Mouse (Mus musculus) spleen, adult 2 months (tissue): Measurements from ENCODE around the gene Klhl26.

Experiments
- CTCF ChIP-seq: fragments of 200-500 bp; IDR thresholded peaks from 2 replicates; pipeline ENCODE4 v1.5.1; 2011; ENCODE audit warnings: mild to moderate bottlenecking, inconsistent platforms; ENCODE audit not compliant: insufficient read depth, insufficient read length, insufficient replicate concordance; ENCODE audit errors: extremely low read depth
- POLR2A ChIP-seq: fragments of 200-500 bp; IDR thresholded peaks from 2 replicates; pipeline ENCODE4 v1.6.1; 2011; ENCODE audit warnings: low read depth, low read length, inconsistent platforms

- TF ChIP-seq CTCF, result no peak
- TF ChIP-seq POLR2A, result no peak
These were observed 71.6 kb downstream of the Klhl26 start for GRCm38 (mm10) chr8:70405189-70405588.
